Mouse (Mus musculus): ENCODE measurements at regions not wholly inside any gene's neighbourhood (a gene's known extent, or its start where the extent isn't known, plus 50 kb on each side); places are given as distances from the start of the nearest gene placed in this dataset.
A peak's percentile ranks its signal among the peaks of the same experiment; 100 is the strongest.

DNA sequence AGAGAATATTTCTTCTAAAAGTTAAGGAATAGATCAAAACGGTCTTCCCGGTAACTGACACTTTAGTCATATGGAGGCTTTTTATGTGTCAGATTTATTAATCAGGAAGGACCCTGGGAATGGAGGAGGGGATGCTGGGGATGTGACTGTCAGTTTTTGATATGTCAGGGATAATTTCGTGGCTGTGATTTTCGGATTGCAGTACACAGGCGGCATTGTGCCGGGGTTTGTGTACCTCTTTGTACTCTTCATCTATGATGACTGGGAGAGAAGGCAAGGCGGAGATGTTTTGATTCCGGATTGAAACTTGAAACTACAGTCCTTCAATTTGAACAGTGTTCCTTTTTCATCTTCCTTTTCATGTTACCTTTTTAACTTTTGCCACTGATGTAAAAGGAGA, 344.2 kb downstream of the Mdfic start:
- no peak for DNase-seq (ENCODE audit: low read depth)

DNA sequence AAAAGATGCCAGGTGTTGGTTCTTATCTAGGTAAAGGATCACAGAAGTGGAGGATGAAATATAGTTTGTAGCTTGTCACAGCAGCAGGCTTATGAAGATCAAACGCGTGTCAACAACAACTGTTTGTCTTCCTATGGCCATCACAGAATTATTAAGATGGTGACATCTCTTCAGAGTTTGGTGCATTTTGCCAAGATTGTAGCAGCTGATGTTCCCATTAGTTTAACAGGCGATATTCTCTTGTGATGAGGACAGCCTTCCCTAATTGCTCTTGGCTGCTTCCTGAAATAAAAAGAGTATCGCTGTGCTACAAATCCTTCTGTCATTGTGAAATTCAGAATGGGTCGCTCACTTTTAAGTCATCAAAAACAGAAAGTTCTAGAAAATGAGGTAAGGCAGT, 344.7 kb downstream of the Mdfic start:
- DNase-seq (ENCODE audit: low read depth) = no peak

DNA sequence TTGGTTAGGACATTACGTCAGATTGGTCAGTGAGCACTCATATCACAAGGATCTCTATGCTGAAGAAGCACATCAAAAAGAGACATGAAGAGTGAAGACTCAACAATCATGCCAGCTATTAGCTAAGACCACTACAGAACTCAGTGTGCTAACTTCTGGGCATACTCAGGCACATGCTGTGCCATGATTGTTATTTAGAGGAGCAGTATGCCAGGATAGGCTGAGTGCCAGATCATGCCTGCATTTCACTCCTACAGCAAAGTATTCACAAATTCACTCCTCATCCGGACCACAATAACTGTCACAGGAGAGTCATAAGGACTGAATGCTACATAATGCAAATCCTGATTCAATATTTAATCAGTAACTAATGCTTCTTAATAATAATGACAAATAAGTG, 355.8 kb downstream of the Mdfic start:
- no peak for DNase-seq (ENCODE audit: low read depth)

DNA sequence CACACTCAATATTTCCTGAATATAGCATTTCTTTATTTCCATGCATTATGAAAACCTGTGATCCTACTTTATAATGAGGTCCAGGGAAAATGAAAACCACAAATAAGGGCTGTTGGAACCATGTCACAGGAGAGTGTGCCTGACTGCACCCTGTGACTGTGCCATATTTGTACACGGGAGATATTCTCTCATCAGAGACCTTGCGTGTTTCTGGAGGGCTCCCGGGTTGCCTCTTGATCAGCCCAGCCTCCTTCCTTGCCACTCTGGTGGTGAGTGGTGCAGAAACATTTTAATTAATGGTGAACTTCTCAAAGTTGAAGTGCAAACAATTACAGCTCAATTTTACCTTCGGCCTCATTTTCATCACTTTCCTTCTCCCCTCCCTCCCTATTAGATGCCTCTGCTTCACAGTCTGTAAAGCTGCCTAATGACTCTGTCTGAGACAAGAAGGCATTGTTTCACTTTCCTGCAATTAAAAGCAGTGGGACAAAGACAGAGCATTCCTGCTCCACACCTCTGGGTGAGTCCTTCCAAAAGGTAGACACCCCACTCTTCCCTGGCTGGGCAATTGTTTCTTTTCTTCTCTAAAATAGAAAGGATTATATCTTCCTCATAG, 356.8 kb downstream of the Mdfic start:
- DNase-seq (ENCODE audit: low read depth) = no peak

DNA sequence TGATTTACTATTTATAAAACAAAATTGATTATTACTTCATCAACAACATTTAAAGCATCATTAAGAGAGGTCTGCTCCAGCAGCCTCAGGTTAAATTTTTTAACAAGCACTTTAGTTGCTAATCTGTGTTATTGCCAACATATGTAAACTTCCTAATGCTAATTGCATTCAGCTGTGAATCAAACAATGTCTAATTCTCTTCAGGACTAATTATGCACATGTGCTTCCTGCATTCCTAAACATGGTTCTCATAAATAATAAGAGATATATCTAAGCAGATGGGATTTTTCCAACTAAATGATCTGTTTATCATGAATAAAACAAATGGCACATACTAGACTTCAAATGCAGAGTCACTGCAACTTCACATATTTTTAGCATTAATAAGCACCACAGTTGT, 357.5 kb downstream of the Mdfic start:
- DNase-seq (ENCODE audit: low read depth) = no peak

DNA sequence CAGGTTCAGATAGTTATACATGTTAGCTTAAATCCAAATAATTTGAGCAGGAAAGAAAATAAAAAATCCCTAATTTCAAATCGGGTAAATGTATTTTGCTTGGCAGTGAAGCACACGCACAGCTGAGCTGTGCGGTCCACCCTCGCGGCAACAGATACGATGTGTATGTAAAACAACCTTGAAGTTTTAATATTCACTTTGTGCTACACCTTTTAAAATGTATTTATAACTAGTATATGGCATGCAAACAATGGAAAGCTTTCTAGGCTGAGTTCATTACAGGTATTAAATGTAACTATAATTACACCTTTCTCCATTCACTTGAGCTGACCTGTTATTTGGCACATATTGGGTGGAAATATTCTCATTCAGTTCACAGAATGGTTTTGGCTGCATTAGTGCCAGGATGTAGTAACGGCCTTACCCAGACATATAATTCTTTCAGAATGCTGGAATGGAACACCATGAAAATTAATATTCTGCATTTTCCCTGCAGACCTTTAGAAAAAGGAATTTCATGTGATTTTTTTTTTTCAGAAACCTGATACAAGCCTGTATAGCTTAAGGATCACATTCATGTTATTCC, 366.6 kb downstream of the Mdfic start:
- no peak for DNase-seq (ENCODE audit: low read depth)

DNA sequence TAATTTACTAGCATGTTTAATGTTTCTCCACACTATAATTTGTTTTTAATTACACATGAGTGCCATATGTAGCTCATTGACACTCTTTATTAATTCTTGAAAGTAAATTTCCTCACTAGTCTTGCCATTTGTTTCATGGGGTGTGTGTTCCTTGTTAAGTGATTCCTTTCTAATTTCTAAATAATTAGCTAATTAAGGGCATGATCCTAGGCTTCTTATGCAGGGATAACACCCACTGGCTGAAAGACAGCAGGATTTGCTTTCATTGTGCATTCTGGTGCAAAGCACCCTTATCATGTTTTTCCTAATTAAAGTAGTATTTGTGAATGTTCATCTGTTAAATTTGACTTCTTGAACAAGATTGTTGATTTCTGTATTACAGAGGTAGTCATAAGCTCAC, 378.3 kb downstream of the Mdfic start:
- no peak for DNase-seq (ENCODE audit: low read depth)

DNA sequence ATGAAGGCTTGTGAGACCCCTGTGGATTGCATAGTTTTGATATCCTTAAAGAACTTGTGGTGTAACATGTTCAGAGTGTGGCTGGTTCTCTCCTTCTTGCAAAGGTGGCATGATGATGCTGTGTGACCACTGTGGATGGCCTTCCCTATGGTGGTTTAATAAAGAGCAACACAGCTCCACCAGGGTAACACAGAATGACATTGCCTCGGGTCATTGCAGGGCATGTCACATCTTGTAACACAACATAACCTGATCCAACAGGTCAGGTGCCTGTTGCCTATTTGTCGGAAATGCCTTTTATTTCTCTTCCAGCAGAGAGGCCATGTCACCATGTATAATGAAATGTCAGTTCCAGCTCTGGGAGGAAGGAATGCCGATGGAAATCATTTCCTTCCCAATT, 420.5 kb downstream of the Mdfic start:
- no peak for DNase-seq (ENCODE audit: low read depth)

DNA sequence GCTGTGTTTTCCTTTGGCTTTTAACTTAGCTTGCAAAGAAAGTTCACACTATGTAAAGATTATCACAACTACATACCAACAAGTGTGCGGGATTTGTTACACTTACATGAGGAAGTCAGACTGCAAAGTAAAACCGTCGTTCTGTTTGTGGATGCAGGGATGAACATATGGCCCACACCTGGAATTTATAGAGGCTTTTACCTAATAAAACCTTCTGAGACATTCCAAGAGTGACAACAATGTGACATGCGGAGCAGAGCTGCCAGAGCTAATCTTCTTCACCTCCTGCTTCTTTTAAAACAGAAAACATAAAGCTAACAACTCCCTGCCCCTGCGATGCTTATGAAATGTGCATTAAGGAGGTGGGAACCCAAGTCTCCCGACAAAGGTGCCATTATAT, 424.1 kb downstream of the Mdfic start:
- no peak for DNase-seq (ENCODE audit: low read depth)

DNA sequence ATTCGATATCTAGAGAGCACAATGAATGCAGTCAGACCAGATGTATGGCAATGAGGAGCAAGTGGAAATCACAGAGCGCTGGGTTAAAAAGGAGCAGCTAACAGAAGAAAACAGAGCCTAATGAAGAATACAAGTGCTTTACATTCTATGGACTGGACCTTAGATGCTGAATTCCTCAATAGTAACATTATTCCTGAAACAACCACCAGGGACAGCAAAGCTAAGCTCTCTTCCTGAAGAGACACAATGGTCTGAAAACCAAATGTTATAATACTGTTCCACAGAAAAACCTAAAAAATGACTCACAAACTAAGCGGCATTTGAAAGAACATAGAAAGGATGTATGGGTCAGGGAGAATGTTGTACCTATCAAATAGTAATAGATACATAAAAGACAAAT, 430.1 kb downstream of the Mdfic start:
- no peak for DNase-seq (ENCODE audit: low read depth)

DNA sequence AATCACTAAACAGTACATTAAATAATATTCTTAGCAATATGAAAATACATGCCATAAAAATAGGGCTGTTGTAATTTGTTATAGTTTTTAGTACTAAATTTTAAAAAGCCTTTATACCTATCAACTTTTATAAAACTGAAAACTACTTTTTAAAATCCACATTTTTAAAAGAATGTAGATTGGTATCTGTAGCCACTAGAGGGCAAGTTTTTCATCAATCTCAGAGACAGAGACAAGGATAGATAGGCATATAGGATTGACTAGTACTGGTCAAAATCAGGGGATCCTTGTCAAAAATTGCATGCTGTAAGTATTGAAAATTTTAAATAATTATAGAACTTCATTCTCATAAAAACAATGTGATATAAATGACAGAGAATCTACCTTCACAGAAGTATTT, 431.0 kb downstream of the Mdfic start:
- no peak for DNase-seq (ENCODE audit: low read depth)

DNA sequence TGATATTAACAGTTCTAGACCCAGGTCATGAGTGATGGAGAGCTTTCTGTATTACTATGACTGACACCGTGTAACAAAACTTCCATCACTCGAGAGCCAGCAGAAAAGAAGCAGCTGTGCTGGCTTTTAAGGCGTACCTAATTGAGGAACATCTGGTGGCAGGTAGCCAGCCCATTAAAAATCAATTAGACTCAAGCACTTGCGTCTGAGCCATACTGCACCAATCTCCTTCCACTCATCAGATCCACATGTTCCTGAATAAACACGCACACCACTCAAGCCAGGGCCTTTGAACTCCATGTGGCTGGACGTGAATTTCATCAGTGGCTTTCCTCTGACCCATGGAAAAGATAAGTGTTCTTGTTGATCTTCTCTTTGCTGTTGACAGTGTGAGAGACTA, 432.2 kb downstream of the Mdfic start:
- no peak for DNase-seq (ENCODE audit: low read depth)

DNA sequence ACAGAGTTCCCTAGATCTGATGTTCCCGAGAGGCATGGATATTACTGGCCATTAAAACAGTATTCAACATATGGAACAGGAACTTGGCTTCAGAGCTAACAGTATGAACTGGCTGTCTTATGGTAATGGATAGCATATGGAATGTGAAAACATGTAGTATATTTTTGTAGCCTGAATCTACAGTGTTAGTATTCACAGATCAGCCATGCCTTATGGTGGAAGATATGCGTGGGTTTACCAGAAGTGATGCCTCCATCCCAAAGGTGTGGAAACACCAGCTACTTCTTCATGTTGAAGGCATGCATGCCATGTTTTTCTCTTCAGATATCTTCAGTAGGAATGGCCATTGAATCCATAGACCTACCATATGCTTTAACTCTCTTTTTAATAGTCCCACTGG, 444.6 kb downstream of the Mdfic start:
- no peak for DNase-seq (ENCODE audit: low read depth)

DNA sequence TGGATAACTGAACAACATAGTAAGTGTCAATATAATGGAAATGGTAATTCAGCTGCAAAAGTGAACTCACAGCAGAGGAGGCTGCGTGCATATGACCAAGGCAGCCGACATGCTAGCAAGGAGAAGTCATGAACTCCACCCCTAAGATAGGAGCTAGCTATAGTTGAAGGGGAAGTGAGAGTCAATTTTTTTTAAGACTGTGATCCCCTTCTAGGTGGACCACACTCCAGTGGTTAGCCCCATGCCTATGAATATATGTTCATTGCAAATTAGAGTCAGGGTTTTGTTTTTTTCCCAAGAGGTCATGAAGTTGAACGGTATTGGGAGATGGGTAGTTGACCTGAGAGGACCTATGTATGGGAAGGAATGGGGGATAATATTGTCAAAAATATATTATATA, 451.4 kb downstream of the Mdfic start:
- no peak for DNase-seq (ENCODE audit: low read depth)

DNA sequence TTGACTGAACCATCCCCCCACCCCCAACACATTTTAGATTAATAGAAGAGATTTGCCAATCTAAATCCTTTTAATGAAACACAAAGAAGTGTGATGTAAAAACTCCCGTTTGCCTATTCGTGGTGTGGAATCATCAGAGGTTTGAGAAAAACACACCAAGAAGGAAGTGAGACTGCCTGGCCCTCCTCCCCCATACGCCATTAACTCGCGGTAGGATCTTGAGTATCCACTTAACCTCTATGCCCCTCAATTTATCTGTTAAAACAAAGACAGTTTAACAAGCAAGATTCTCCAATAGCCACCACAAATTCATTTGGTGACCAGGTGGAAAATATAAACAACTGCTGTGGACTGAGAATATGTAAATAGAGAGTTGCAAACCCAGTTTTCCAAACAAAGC, 456.9 kb downstream of the Mdfic start:
- no peak for DNase-seq (ENCODE audit: low read depth)

DNA sequence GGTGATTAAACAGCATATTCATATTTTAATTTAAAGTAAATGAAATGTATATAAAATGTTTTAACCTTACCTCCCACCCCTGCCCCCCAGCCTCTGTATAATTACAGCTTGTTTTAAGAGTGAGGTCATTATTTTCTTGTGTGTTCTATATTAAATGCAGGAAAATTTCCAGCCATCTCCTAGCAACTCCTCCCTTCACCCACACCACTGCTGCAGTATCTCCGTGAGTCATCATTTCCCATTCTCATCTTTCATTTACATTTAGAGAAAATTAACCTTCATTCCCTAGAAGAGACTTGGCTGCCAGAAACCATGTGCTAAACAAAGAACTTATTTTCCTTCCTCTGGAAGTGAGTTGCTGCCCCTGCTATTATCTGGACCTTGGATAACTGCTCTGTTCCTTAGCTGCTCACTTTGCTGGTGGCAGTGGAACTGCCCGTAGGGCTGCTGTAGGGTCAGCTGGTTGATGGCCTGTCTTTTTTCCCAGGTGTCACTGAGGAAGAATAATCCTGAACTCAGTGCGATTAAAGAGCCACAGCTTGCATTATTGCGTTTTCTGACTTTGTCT, 467.6 kb downstream of the Mdfic start:
- DNase-seq (ENCODE audit: low read depth) = no peak

DNA sequence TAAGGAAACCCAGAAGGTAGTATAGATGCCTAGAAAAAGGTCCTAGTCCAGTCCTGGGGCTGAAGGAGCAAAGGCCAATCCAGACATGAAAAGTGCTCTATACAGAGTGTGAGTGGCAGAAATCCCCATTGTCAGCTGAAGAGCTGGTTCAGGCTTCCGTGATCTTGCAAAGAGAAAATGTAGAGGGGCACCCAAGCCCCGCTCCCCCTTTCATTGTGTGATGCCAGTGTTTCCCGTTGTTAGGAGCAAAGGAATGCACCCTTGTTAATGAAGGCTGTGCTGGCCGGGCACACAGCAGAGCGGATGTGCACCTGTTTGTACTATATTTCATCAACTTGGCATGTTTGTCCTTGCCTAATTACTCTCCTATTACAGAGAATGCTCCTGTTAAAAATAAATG, 492.5 kb downstream of the Mdfic start:
- no peak for DNase-seq (ENCODE audit: low read depth)

DNA sequence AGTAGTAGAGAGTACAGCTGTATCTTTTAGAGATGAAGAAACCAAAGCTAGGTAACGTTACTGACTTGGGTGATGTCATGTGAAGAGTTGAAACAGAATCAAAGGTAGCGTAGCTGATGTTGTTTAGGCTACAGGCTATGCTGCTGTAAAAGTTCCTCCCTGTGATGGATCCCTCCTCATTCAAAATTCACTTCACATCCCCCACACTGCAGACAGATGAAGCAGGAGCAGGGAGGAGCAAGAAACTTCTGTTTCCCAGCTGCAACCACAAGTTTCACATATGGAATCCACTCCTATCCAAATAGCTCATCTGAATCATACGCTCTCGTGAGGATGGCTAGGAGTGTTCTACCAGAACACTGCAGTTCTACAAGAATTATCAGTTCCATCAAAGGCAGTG, 493.2 kb downstream of the Mdfic start:
- no peak for DNase-seq (ENCODE audit: low read depth)

DNA sequence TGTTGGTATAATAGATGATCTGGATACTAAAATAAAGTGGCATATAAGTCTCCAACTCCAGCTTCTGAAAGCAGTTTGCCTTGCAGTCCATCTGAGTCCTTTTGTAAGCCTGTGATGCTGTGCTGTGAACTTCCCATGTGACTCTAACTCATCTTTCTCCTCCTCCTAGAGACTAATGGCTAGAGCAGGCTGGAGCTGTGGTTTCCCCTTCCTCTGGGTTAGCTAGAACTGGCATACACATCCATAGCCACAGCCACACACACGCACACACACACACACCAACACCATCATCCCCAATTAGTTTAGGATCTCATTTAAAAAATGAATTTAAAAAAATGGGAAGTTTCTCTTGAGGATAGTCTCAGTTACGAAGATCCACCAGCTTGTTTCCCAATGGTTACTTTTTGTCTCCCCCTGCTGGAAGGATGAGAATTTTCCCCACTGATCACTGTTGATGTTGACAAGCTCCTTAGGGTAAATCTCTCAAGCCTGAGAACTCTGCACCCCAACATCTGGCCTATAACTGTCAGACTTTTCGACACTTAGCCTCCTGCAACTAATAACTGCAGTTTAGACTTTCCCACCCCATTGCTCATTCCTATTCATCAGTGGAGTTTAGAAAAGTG, 500.7 kb downstream of the Mdfic start:
- DNase-seq (ENCODE audit: low read depth) = peak; percentile 21
